In genomic region chr17:44038656-44039055, GRCm38 (mm10) we compare ENCODE assay signal across 10 mouse cellular contexts. TPM values are rescaled to one million over a fixed set of nuclear protein-coding genes. Genes with fewer than 3 reads are reported as not detected.
DNase-seq lines count a peak whose midpoint lies in the region; ATAC-seq lines count a peak whose summit lies in the region.
"Had no signal": no experiment of that assay in that cellular context is flagged by ENCODE, and none has a peak within 500 bp of the region (broad histone marks: within the 10 kb centered on the region; RNA-seq: fewer than 3 reads in every experiment).

No protein-coding gene starts in this region.

- peak; percentile 50; the same call in 1 of the 2 replicates for ATAC-seq in forebrain, embryonic 14.5 days
- ATAC-seq in neural tube, embryonic 14.5 days (ENCODE audit: low read depth): peak; percentile 38; the same call in 1 of the 2 replicates

- peak; percentile 35 for DNase-seq in heart, adult 8-10 months (ENCODE audit: low spot score)
- DNase-seq in heart, adult 11 months: no peak
- DNase-seq in 416B (ENCODE audit: low read depth): peak; percentile 31
- peak; percentile 73 for DNase-seq in brain, adult 2 months (ENCODE audit: low read depth, low spot score)
- peak; percentile 79 for DNase-seq in forebrain, embryonic 14.5 days (ENCODE audit: low spot score)
- peak; percentile 40 to 84 for DNase-seq in layer of hippocampus, adult 18-20 months (ENCODE audit: low spot score in 2 of 2)
- no peak for DNase-seq in spleen, postnatal 14 days (ENCODE audit: low spot score in 2 of 2)

- H3K27ac ChIP-seq in forebrain, embryonic 14.5 days (ENCODE audit: low read depth, low read length): no peak overlapping the region
- H3K27ac ChIP-seq in neural tube, embryonic 14.5 days (ENCODE audit: low read depth, low read length): no peak overlapping the region
- H3K27ac ChIP-seq: heart, embryonic 13.5 days; macrophage had no signal

- H3K4me1 ChIP-seq in forebrain, embryonic 14.5 days (ENCODE audit: control insufficient read depth, insufficient read depth, low read length): no peaks in the 10 kb centered on the region
- H3K4me1 ChIP-seq in neural tube, embryonic 14.5 days (ENCODE audit: control insufficient read depth, insufficient read depth, low read length): no peaks in the 10 kb centered on the region
- H3K4me1 ChIP-seq: heart, embryonic 13.5 days had no signal

- no peaks in the 10 kb centered on the region for H3K36me3 ChIP-seq in forebrain, embryonic 14.5 days (ENCODE audit: control insufficient read depth, insufficient read depth, low read length)
- H3K36me3 ChIP-seq in neural tube, embryonic 14.5 days (ENCODE audit: control insufficient read depth, insufficient read depth, low read length): no peaks in the 10 kb centered on the region
- H3K36me3 ChIP-seq: heart, embryonic 13.5 days had no signal

- H3K27me3 ChIP-seq in forebrain, embryonic 14.5 days (replicated peaks; ENCODE audit: control insufficient read depth, insufficient read depth, low read length): no peaks in the 10 kb centered on the region
- no peaks in the 10 kb centered on the region for H3K27me3 ChIP-seq in neural tube, embryonic 14.5 days (ENCODE audit: control insufficient read depth, insufficient read depth, low read length)
- H3K27me3 ChIP-seq: heart, embryonic 13.5 days had no signal

- WGBS in forebrain, embryonic 14.5 days: 63% methylated on average over 9 of the region's 9 CpGs
- WGBS in neural tube, embryonic 14.5 days: 58% methylated on average over 9 of the region's 9 CpGs

- no peaks in the 10 kb centered on the region for H3K9me3 ChIP-seq in forebrain, embryonic 14.5 days (replicated peaks; ENCODE audit: control insufficient read depth, low read length)
- H3K9me3 ChIP-seq in neural tube, embryonic 14.5 days (ENCODE audit: control insufficient read depth, low read length): no peaks in the 10 kb centered on the region
- H3K9me3 ChIP-seq: heart, embryonic 13.5 days had no signal

- no peak overlapping the region for H3K9ac ChIP-seq in forebrain, embryonic 14.5 days (ENCODE audit: low read length)
- no peak overlapping the region for H3K9ac ChIP-seq in neural tube, embryonic 14.5 days (replicated peaks; ENCODE audit: low read depth, low read length)
- H3K9ac ChIP-seq: heart, embryonic 13.5 days had no signal

- H3K4me2 ChIP-seq in forebrain, embryonic 14.5 days (ENCODE audit: low read length): no peak overlapping the region
- no peak overlapping the region for H3K4me2 ChIP-seq in neural tube, embryonic 14.5 days (ENCODE audit: low read depth, low read length)
- H3K4me2 ChIP-seq: heart, embryonic 13.5 days had no signal

- H3K4me3 ChIP-seq in forebrain, embryonic 14.5 days (ENCODE audit: low read depth, low read length): no peak overlapping the region
- H3K4me3 ChIP-seq in neural tube, embryonic 14.5 days (ENCODE audit: low read depth, low read length): no peak overlapping the region
- H3K4me3 ChIP-seq: heart, embryonic 13.5 days had no signal

RNA-seq across cellular contexts. Expression of gene Enpp5, which starts 40.0 kb away (rescaled TPM):
- 10 to 100 TPM; 15.2 to 19.0 (median 16.9) TPM for total RNA-seq in heart, adult 8-10 months (2022)
- polyA plus RNA-seq in forebrain, embryonic 14.5 days (2014; fragmentation: Nextera tagmentation; extraction: Ambion mirVana): 38.4 and 49.6 TPM in 2 replicates
- total RNA-seq in layer of hippocampus, adult 18-20 months (2021): 100 to 1,000 TPM; 162 to 167 TPM
- 89.4 and 103 TPM in 2 replicates for polyA plus RNA-seq in neural tube, embryonic 14.5 days (2014; fragmentation: Nextera tagmentation; extraction: Ambion mirVana)

Comparison
In these comparisons a context has a peak if more than half of its experiments do, and no peak if none do; other contexts are left out.
1. DNase-seq: peak in heart, adult 8-10 months (single experiment), 416B (single experiment), brain, adult 2 months (single experiment), forebrain, embryonic 14.5 days (single experiment) and layer of hippocampus, adult 18-20 months (2 of 2); none in heart, adult 11 months (single experiment) and spleen, postnatal 14 days (0 of 2).
2. RNA of gene Enpp5, which starts 40.0 kb away (total RNA-seq): 162 to 167 TPM in layer of hippocampus, adult 18-20 months; 15.2 to 19.0 TPM in heart, adult 8-10 months; every median in the first group is over 4 times any median in the second.